Mouse (Mus musculus) layer of hippocampus, postnatal 36 days (tissue): ENCODE data around the gene Susd2. TPM values are rescaled to one million over a fixed set of nuclear protein-coding genes. Genes with fewer than 3 reads are reported as not detected.

Experiments used
- DNase-seq, 2 experiments: peaks; one replicate each; pipeline ENCODE4 v3.0.0; 2022
- total RNA-seq, 2 experiments: library from RNA; stranded (reverse); gene quantifications; 2 replicates each; pipeline ENCODE4 v1.2.3; 2021

Susd2 gene
- total RNA-seq, result 1 to 10 TPM; 1.5 to 1.9 TPM

GRCm38 (mm10) chr10:75643741-75644343, at the start of gene Susd2:
Gene Susd2, minus strand, starts transcription at chr10:75644008.
- DNase-seq, result no peak

- no peak for DNase-seq
Observed at GRCm38 (mm10) chr10:75688598-75688997, 44.8 kb upstream of the Susd2 start.

GRCm38 (mm10) chr10:75686724-75687123, 42.9 kb upstream of the Susd2 start:
- DNase-seq, result no peak

- DNase-seq, result peak; percentile 79 to 84
Observed at GRCm38 (mm10) chr10:75684035-75685004, 40.5 kb upstream of the Susd2 start.

GRCm38 (mm10) chr10:75680574-75681001, 36.8 kb upstream of the Susd2 start:
- peak in 1 of 2 experiments; percentile 41 for DNase-seq

- no peak for DNase-seq
Observed at GRCm38 (mm10) chr10:75679204-75679603, 35.4 kb upstream of the Susd2 start.

- DNase-seq, result peak in 1 of 2 experiments; percentile 20
Observed at GRCm38 (mm10) chr10:75677989-75678388, 34.2 kb upstream of the Susd2 start.

- DNase-seq, result no peak
Observed at GRCm38 (mm10) chr10:75677571-75677970, 33.8 kb upstream of the Susd2 start.

GRCm38 (mm10) chr10:75676819-75677565, 33.2 kb upstream of the Susd2 start:
- DNase-seq, result no peak

GRCm38 (mm10) chr10:75676286-75676685, 32.5 kb upstream of the Susd2 start:
- no peak for DNase-seq

- no peak for DNase-seq
Observed at GRCm38 (mm10) chr10:75675594-75675993, 31.8 kb upstream of the Susd2 start.

GRCm38 (mm10) chr10:75669936-75670335, 26.1 kb upstream of the Susd2 start:
- DNase-seq, result no peak

GRCm38 (mm10) chr10:75667911-75668270, 24.1 kb upstream of the Susd2 start:
- no peak for DNase-seq

- DNase-seq, result peak; percentile 64 to 66
Observed at GRCm38 (mm10) chr10:75667115-75667910, 23.5 kb upstream of the Susd2 start.

GRCm38 (mm10) chr10:75666451-75667030, 22.7 kb upstream of the Susd2 start:
- no peak for DNase-seq

GRCm38 (mm10) chr10:75664673-75665270, 21.0 kb upstream of the Susd2 start:
- no peak for DNase-seq

- no peak for DNase-seq
Observed at GRCm38 (mm10) chr10:75662575-75662974, 18.8 kb upstream of the Susd2 start.

- DNase-seq, result no peak
Observed at GRCm38 (mm10) chr10:75661876-75662275, 18.1 kb upstream of the Susd2 start.

GRCm38 (mm10) chr10:75661381-75661780, 17.6 kb upstream of the Susd2 start:
- no peak for DNase-seq

- DNase-seq, result no peak
Observed at GRCm38 (mm10) chr10:75657772-75658171, 14.0 kb upstream of the Susd2 start.

- DNase-seq, result no peak
Observed at GRCm38 (mm10) chr10:75657165-75657564, 13.4 kb upstream of the Susd2 start.
